Mouse (Mus musculus) regulatory T cell (primary cell): ENCODE measurements at regions not wholly inside any gene's neighbourhood (a gene's known extent, or its start where the extent isn't known, plus 50 kb on each side); places are given as distances from the start of the nearest gene placed in this dataset.

ENCODE experiments used
- in situ Hi-C: fragments of 300-600 bp; cut with MboI, MseI; formaldehyde crosslinking; loops from one replicate; pipeline ENCODE4 v1.15.1; 2025; ENCODE audit warnings: high pct_unique_total_duplicates

DNA sequence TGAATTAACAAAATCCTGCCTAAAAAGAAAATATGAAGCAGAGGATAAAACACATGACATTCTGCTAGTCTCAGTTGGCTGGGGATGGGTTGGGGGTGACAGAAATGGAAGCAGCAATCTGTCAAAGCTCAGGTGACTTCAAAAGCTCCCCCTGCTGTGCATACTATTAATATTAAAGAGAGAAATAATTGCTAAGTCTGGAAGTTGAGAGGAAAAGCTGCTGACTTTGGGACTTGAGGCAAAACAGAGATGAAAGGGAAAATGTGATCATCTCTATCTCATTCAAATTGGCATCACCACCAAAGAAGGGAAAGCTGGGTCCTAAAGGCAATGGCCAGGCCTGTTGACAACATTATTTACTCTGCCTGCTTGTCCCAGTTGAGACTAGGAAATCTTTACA, 90.8 kb downstream of the Rpe65 start:
- in situ Hi-C loops = no loop called here

DNA sequence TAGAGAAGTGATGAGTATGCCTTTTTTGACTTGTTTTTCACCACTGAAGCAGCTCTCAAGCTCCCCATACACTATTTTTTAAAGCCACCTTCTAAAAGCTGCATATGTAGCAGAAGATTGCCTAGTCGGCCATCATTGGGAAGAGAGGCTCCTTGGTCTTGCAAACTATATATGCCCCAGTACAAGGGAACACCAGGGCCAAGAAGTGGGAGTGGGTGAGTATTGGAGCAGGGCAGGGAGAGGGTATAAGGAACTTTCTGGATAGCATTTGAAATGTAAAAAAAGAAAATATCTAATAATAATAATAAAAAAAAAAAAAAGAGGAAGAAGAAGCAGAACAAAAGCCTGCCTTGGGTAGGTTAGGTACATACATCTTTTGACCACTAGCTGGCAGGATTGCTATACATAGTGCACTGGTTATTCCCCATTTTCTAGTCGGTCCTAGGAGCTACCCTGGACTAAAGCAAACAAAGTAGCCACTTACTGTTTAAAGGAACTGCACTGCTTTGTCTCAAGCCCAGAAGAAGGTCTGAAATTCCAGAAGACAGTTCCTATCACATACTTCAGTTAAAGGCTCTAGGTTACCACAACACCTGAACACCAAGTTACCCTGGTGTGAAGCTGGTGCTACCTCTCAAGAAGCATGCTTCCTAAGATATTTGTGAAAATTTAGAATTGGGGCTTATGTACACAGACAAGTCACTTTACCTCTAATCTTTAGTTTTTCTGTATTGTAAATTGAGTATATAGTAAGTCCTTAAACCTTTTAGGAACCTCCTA, 114.9 kb upstream of the Wls start:
- in situ Hi-C loops = no loop called here

GRCm38 (mm10) chr3:159732201-159732600, 107.3 kb upstream of the Wls start:
- in situ Hi-C loops = loop anchor here (10.0 kb wide), 1 partner anchor 1487 kb away; no protein-coding TSS in a partner anchor

DNA sequence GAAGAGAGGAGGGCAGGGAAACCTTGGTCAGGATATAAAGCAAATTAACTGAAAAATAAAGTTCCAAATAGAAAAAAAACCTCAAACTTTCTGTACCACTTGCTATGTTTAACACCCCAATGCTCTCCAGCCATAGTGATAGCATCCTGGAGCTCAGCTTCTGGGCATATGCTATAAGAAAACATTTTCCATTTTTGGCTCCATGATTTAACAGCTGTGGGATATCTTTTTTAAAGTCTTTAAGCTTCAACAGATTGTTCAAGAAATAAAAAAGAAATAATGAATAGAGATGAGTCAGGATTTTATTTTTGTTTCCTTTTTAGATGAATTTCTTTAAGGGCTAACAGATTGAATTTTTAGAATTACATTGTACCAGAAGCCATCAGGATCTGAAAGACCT, 106.3 kb upstream of the Wls start:
- in situ Hi-C loops = loop anchor here (10.0 kb wide), 1 partner anchor 1488 kb away; no protein-coding TSS in a partner anchor

DNA sequence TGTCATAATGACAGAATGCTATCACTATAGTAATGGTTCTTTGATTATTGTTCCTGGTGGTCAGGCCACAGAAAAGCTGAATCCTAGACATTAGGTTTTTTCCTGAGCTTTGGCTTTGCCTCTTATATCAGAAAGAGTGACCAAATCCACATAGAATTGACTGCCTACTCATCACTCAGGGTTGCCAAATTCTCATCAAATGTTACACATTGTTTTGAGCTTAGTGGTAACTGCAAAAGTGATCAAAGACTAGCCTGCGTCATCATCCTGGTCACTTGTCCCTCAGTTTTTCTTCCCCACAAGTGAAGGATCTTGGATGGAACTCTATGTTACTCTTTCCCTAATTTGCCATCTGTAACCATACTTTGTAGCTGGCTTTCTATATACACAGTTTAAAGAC, 104.9 kb upstream of the Wls start:
- in situ Hi-C loops = loop anchor here (10.0 kb wide), 1 partner anchor 1490 kb away; no protein-coding TSS in a partner anchor

GRCm38 (mm10) chr3:159736070-159736469, 103.4 kb upstream of the Wls start:
- in situ Hi-C loops = loop anchor here (10.0 kb wide), 1 partner anchor 1491 kb away; no protein-coding TSS in a partner anchor

DNA sequence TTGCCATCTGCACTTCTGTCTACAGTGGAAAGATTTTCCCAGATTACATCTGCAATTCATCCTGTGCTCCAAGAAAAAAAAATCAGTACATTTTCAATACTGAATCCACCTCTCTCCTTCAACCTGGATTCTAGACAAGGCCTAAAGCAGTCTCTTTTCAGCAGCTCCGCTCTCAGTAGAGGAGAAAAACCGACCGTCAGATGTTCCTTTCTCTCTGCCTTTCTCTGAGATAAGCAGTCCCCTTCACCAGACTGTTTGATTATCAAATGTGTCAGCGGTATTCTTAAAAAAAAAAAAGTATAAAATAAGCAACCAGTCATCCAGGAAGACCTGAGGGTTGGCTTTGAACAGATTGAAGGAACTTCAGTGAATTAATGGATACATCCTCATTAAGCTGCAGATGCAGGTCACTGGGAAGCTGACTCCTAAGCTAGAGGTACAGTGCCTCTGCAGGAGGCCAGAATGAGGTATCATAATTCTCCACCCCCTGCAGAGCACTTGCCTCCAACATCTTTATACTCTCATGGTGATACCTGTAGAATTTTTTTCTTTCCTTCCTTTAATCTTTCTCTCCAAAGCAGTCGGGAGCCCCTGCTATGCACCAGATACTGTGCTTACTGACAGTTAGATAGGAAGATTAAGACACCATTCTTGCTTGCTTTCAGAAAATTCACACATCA, 98.7 kb upstream of the Wls start:
- in situ Hi-C loops = no loop called here

- in situ Hi-C loops = no loop called here
These were observed 97.7 kb upstream of the Wls start for GRCm38 (mm10) chr3:159741816-159742215.

DNA sequence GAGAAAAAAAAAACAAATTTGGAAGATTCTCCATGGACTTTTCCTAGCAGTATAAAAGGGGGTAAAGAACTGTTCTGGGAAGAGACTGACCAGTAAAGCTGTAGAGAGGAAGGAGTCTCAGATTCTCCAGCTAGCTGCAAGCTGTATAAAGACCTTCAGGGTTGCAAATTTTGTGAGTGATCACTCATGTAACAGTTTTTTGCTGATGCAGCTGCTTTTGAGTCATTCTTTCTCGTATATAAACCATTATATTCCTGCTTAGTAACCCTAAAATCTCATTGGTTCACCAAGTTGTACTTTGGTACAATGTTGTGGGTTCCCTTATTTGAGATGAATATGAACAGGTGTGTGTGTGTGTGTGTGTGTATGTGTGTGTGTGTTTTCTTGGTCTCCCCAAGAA, 79.7 kb upstream of the Wls start:
- in situ Hi-C loops = no loop called here

DNA sequence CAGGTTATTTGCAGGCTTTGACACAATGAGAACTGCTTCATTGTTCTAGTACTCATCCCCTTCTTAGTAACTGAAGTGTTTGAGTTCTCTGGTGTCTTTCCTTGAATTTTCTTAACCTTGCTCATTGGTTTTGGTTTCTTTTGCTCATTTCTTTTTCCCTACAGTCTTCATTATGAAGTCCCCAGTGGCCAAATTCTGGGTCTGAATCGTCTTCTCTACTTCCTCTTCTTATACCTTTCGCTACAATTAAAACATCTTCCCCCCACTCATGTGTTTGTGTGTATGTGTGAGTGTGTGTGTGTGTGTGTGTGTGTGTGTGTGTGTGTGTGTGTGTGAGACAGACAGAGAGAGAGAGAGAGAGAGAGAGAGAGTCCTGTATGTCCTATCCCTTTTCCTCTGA, 79.2 kb upstream of the Wls start:
- in situ Hi-C loops = no loop called here

DNA sequence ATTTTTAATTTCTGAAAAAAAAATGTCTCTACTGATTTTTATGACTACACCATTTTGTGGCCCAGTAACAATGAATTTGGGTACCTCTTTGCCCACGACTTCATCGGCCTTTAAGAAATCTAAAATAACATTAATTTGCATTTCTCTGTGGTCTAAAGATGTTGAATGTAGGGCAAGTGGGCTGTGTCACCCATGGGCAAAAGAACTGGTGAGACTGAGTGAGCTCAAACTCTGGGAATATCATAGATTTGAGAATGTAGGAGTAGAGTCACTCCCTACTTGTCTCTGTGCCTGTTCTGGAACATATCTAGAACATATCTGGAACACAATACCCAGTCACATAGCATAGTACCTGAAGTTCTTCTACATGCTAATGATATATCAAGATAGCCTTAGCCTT, 78.5 kb upstream of the Wls start:
- in situ Hi-C loops = no loop called here

DNA sequence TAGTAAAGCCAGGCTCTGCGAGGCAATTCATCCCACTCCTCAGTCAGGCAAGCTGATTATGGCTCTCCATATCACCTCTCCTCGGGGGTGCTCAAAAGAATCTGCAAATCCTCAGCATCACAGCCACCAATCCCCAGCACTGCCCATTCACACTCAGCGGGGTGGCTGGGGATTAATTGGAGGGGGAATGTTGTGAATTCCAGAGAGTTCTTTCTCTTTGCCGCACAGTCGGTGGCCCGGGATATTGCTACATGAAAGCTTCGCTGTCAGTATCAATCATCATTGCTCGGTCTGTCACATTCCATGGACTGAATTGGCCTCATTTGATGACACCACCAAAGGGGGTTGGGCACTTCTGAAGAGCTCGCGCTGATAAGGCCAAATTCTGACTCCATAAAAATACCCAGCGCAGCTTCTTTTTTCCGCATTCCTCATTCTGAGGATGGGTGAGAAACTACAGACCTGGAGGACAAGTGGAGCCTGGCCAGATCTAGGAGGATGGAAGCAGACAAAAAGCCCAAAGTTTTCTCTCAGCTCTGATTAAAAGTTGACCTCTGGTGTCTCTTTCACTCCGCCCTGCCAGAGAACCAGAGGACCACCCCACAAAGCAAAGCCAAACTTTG, 57.1 kb upstream of the Wls start:
- in situ Hi-C loops = no loop called here

DNA sequence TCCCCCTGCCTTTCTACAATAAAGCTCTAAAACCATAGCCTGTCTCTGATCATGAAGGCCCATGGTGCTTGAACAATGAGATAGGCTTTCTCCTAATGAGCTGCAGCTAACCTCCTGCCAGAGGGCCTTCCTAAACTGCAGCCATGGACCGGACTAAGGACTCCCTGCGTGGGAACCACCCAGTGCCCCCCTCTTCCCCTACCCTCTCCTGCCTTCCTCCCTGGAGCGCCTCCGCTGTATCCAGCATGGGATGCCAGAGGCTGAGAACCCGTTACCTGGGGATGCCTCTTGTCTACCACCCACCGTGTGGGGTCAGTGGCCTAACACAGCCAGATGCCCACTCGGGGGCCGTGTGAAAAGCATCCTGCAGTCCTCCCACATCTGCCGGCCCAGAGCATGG, 51.7 kb upstream of the Wls start:
- in situ Hi-C loops = no loop called here
